Mouse (Mus musculus) intestine, postnatal 0 days (tissue): ENCODE results near the gene B3gnt9. TPM values are rescaled to one million over a fixed set of nuclear protein-coding genes. Genes with fewer than 3 reads are reported as not detected.

Experiments
- ATAC-seq: fragments of 200-750 bp; cut with Nextera tagmentation; 2 replicates; pipeline ENCODE4 v1.8.0; 2017; ENCODE audit warnings: mild to moderate bottlenecking, moderate TSS enrichment, moderate library complexity
- H3K27ac ChIP-seq: fragments of 300-500 bp; sonication (generic); 2 replicates; pipeline ENCODE4 v1.5.1; 2014; ENCODE audit warnings: mild to moderate bottlenecking, low read depth, low read length, moderate library complexity
- H3K27me3 ChIP-seq: fragments of 300-500 bp; sonication (generic); replicated peaks from 2 replicates; pipeline ENCODE4 v1.6.1; 2014; ENCODE audit warnings: low read length, mixed read lengths; ENCODE audit not compliant: control insufficient read depth, insufficient read depth
- H3K36me3 ChIP-seq: fragments of 300-500 bp; sonication (generic); 2 replicates; pipeline ENCODE4 v1.6.1; 2014; ENCODE audit warnings: mild to moderate bottlenecking, moderate library complexity; ENCODE audit not compliant: control insufficient read depth, insufficient read depth
- H3K4me1 ChIP-seq: fragments of 300-500 bp; sonication (generic); replicated peaks from 2 replicates; pipeline ENCODE4 v1.6.1; 2014; ENCODE audit warnings: antibody characterized with exemption, low read length, mixed read lengths; ENCODE audit not compliant: control insufficient read depth, insufficient read depth
- H3K4me2 ChIP-seq: fragments of 300-500 bp; sonication (generic); replicated peaks from 2 replicates; pipeline ENCODE4 v1.6.1; 2014; ENCODE audit warnings: low read depth, mild to moderate bottlenecking, moderate library complexity
- H3K4me3 ChIP-seq: fragments of 300-500 bp; sonication (generic); 2 replicates; pipeline ENCODE4 v1.5.1; 2014; ENCODE audit warnings: low read depth, low read length
- H3K9ac ChIP-seq: fragments of 300-500 bp; sonication (generic); 2 replicates; pipeline ENCODE4 v1.6.1; 2014; ENCODE audit warnings: mild to moderate bottlenecking, low read depth, low read length
- H3K9me3 ChIP-seq: fragments of 300-500 bp; sonication (generic); 2 replicates; pipeline ENCODE4 v1.6.1; 2016; ENCODE audit warnings: mixed run types; ENCODE audit not compliant: control insufficient read depth
- CTCF ChIP-seq: sonication (generic); IDR thresholded peaks from 2 replicates; pipeline ENCODE4 v1.5.1; 2016; ENCODE audit warnings: low read depth, mild to moderate bottlenecking, control low read depth, antibody characterized with exemption, moderate library complexity
- WGBS: fragments of 180-500 bp; shearing (Covaris S2); extraction: QIAGEN DNeasy Blood & Tissue Kit; methylation state at CpG from one replicate; pipeline ENCODE4 v1.1.7; 2014; 5-methylcytosine and 5-hydroxymethylcytosine counted together
- polyA plus RNA-seq: library from polyadenylated mRNA; unstranded; fragments of >200 nt; fragmentation: Nextera tagmentation; extraction: Ambion mirVana; gene quantifications from 2 replicates; pipeline ENCODE4 v1.2.1, GENCODE M21; 2015

B3gnt9 gene
- polyA plus RNA-seq, 1 experiment from 2014 or later = 8.1 TPM

GRCm38 (mm10) chr8:105269075-105269458, 14.1 kb upstream of the B3gnt9 start:
- WGBS = 16% methylated on average over 10 of the region's 10 CpGs
- ATAC-seq = no peak
- H3K36me3 ChIP-seq = peaks cover 10% of the 10 kb centered on the region; the same call in 1 of the 2 replicates
- TF ChIP-seq CTCF = no peak
- H3K4me2 ChIP-seq = peak overlapping the region; percentile 78
- peak overlapping the region; percentile 43 for H3K4me3 ChIP-seq
- no peak overlapping the region for H3K27ac ChIP-seq
- H3K9ac ChIP-seq = no peak overlapping the region
- peaks cover 58% of the 10 kb centered on the region for H3K27me3 ChIP-seq
- H3K9me3 ChIP-seq = no peaks in the 10 kb centered on the region
- peaks cover 22% of the 10 kb centered on the region; the same call in 1 of the 2 replicates for H3K4me1 ChIP-seq

- 15% methylated on average over 65 of the region's 65 CpGs for WGBS
- Histone ChIP-seq H3K9me3 (no peaks in the 10 kb centered on the region), H3K36me3 (peaks cover 10% of the 10 kb centered on the region; the same call in 1 of the 2 replicates), H3K4me3 (peak overlapping the region; percentile 43), H3K4me2 (peak overlapping the region; percentile 78), H3K27me3 (peaks cover 57% of the 10 kb centered on the region), H3K27ac (no peak overlapping the region), H3K4me1 (peaks cover 22% of the 10 kb centered on the region; the same call in 1 of the 2 replicates), H3K9ac (no peak overlapping the region)
- no peak for ATAC-seq
- no peak for TF ChIP-seq CTCF
Observed at GRCm38 (mm10) chr8:105268342-105269074, 13.6 kb upstream of the B3gnt9 start.

GRCm38 (mm10) chr8:105266775-105267174, 11.8 kb upstream of the B3gnt9 start:
- 64% methylated on average over 13 of the region's 13 CpGs for WGBS
- Histone ChIP-seq H3K4me1 (peaks cover 28% of the 10 kb centered on the region), H3K27ac (no peak overlapping the region), H3K4me2 (no peak overlapping the region), H3K36me3 (peaks cover 10% of the 10 kb centered on the region; the same call in 1 of the 2 replicates), H3K4me3 (no peak overlapping the region), H3K9ac (no peak overlapping the region), H3K27me3 (peaks cover 40% of the 10 kb centered on the region), H3K9me3 (no peaks in the 10 kb centered on the region)
- ATAC-seq = no peak
- no peak for TF ChIP-seq CTCF

- ATAC-seq = peak; percentile 25; the same call in 1 of the 2 replicates
- 8% methylated on average over 10 of the region's 10 CpGs for WGBS
- peaks cover 23% of the 10 kb centered on the region for H3K27me3 ChIP-seq
- H3K9ac ChIP-seq = peak overlapping the region; percentile 71
- H3K27ac ChIP-seq = no peak overlapping the region
- H3K4me3 ChIP-seq = peak overlapping the region; percentile 73
- TF ChIP-seq CTCF = no peak
- H3K4me1 ChIP-seq = peaks cover 25% of the 10 kb centered on the region
- H3K4me2 ChIP-seq = peak overlapping the region; percentile 78
- H3K36me3 ChIP-seq = peaks cover 10% of the 10 kb centered on the region; the same call in 1 of the 2 replicates
- H3K9me3 ChIP-seq = no peaks in the 10 kb centered on the region
Observed at GRCm38 (mm10) chr8:105265128-105265527, 10.2 kb upstream of the B3gnt9 start.

GRCm38 (mm10) chr8:105264024-105264982, 9.3 kb upstream of the B3gnt9 start, which contains the start of the genes Tradd and Fbxl8:
TSS of gene Tradd (minus strand) at chr8:105264609.
TSS of gene Fbxl8 (plus strand) at chr8:105264648.
- H3K4me1 ChIP-seq = peaks cover 21% of the 10 kb centered on the region
- H3K4me3 ChIP-seq = peak within 1 kb of the TSS; percentile 73
- H3K27me3 ChIP-seq = peaks cover 18% of the 10 kb centered on the region
- TF ChIP-seq CTCF = peak; percentile 19; the same call in 1 of the 2 replicates
- no peaks in the 10 kb centered on the region for H3K9me3 ChIP-seq
- H3K36me3 ChIP-seq = peaks cover 10% of the 10 kb centered on the region; the same call in 1 of the 2 replicates
- peak within 1 kb of the TSS; percentile 71 for H3K9ac ChIP-seq
- H3K27ac ChIP-seq = no peak within 1 kb of the TSS
- 1% methylated on average over 54 of the region's 54 CpGs for WGBS
- peak within 1 kb of the TSS; percentile 78 for H3K4me2 ChIP-seq
- peak; percentile 74 for ATAC-seq
